Mouse (Mus musculus) MEL (cell line): ENCODE measurements around the gene Celsr1. TPM values are rescaled to one million over a fixed set of nuclear protein-coding genes. Genes with fewer than 3 reads are reported as not detected.

Experiments
- DNase-seq: peaks from one replicate; pipeline ENCODE4 v3.0.0; 2011; ENCODE audit warnings: low read depth, low spot score
- H3K27ac ChIP-seq: 2 replicates; pipeline ENCODE4 v1.5.1; 2012; ENCODE audit warnings: low read depth, mild to moderate bottlenecking, control low read depth, low read length, moderate library complexity; ENCODE audit not compliant: control insufficient read depth
- H3K27me3 ChIP-seq, 2 experiments: fragments of 150-350 bp in 1 of 2; sonication (generic) in 1 of 2; 2 replicates each; pipeline ENCODE4 v1.6.1; 2012; ENCODE audit warnings: low read length in 2 of 2, mild to moderate bottlenecking in 2 of 2, improper control_type of control experiment in 1 of 2, moderate library complexity in 1 of 2; ENCODE audit not compliant: insufficient read depth in 2 of 2, control insufficient read depth in 1 of 2
- H3K36me3 ChIP-seq, 2 experiments: 2 replicates each; pipeline ENCODE4 v1.6.1; 2012 to 2014; ENCODE audit warnings: low read length in 2 of 2, improper control_type of control experiment in 1 of 2, inconsistent platforms in 1 of 2, mild to moderate bottlenecking in 1 of 2; ENCODE audit not compliant: insufficient read depth in 2 of 2, control insufficient read depth in 1 of 2
- H3K4me1 ChIP-seq, 2 experiments: fragments of 150-350 bp in 1 of 2; sonication (generic) in 1 of 2; 2 replicates each; pipeline ENCODE4 v1.6.1; 2012; ENCODE audit warnings: low read length in 2 of 2, improper control_type of control experiment in 1 of 2, mild to moderate bottlenecking in 1 of 2; ENCODE audit not compliant: insufficient read depth in 2 of 2, control insufficient read depth in 1 of 2
- H3K4me3 ChIP-seq, 2 experiments: fragments of 150-350 bp in 1 of 2; sonication (generic) in 1 of 2; 2 replicates each; pipeline ENCODE4 v1.5.1; 2012; ENCODE audit warnings: low read depth in 2 of 2, low read length in 2 of 2, mild to moderate bottlenecking in 2 of 2, moderate library complexity in 2 of 2, control low read depth in 1 of 2, improper control_type of control experiment in 1 of 2; ENCODE audit not compliant: control insufficient read depth in 1 of 2, insufficient read depth in 1 of 2
- H3K79me2 ChIP-seq: 2 replicates; pipeline ENCODE4 v1.6.1; 2012; ENCODE audit warnings: mild to moderate bottlenecking, low read length, moderate library complexity; ENCODE audit not compliant: control insufficient read depth, poor library complexity, insufficient read depth
- H3K9ac ChIP-seq: 2 replicates; pipeline ENCODE4 v1.6.1; 2012; ENCODE audit warnings: low read depth, mild to moderate bottlenecking, control low read depth, low read length, moderate library complexity; ENCODE audit not compliant: control insufficient read depth, poor library complexity, severe bottlenecking
- H3K9me3 ChIP-seq: fragments of 150-350 bp; sonication (generic); replicated peaks from 2 replicates; pipeline ENCODE4 v1.6.1; 2012; ENCODE audit warnings: mild to moderate bottlenecking, low read length, improper control_type of control experiment, moderate library complexity; ENCODE audit not compliant: insufficient read depth
- BHLHE40 ChIP-seq: IDR thresholded peaks from 2 replicates; pipeline ENCODE4 v1.6.1; 2012; ENCODE audit warnings: low read depth, mild to moderate bottlenecking, inconsistent platforms, low read length, improper control_type of control experiment, borderline replicate concordance
- CHD1 ChIP-seq: IDR thresholded peaks from 2 replicates; pipeline ENCODE4 v1.6.1; 2012; ENCODE audit warnings: low read depth, mild to moderate bottlenecking, inconsistent platforms, low read length, improper control_type of control experiment
- CHD2 ChIP-seq: IDR thresholded peaks from 2 replicates; pipeline ENCODE4 v1.6.1; 2011; ENCODE audit warnings: low read length, improper control_type of control experiment
- CTCF ChIP-seq, 3 experiments: IDR thresholded peaks in 2 of 3; conservative IDR thresholded peaks in 1 of 3; 2 replicates each; pipeline ENCODE4 v1.5.1; 2011 to 2012; ENCODE audit warnings: low read length in 3 of 3, low read depth in 2 of 3, mild to moderate bottlenecking in 2 of 3, improper control_type of control experiment in 1 of 3, inconsistent platforms in 1 of 3, mixed read lengths in 1 of 3, moderate library complexity in 1 of 3; ENCODE audit not compliant: control insufficient read depth in 1 of 3, insufficient read depth in 1 of 3, poor library complexity in 1 of 3, severe bottlenecking in 1 of 3
- E2F4 ChIP-seq: IDR thresholded peaks from 2 replicates; pipeline ENCODE4 v1.6.1; 2011; ENCODE audit warnings: low read depth, low read length, improper control_type of control experiment, borderline replicate concordance
- ELF1 ChIP-seq: IDR thresholded peaks from 2 replicates; pipeline ENCODE4 v1.6.1; 2014; ENCODE audit warnings: low read depth, mild to moderate bottlenecking, inconsistent platforms, low read length, improper control_type of control experiment, moderate library complexity
- EP300 ChIP-seq, 2 experiments: IDR thresholded peaks; 2 replicates each; pipeline ENCODE4 v1.6.1; 2011; ENCODE audit warnings: improper control_type of control experiment in 2 of 2, low read length in 2 of 2, low read depth in 1 of 2, mild to moderate bottlenecking in 1 of 2
- ETS1 ChIP-seq: IDR thresholded peaks from 2 replicates; pipeline ENCODE4 v1.6.1; 2012; ENCODE audit warnings: low read depth, mild to moderate bottlenecking, inconsistent platforms, low read length, improper control_type of control experiment, moderate library complexity
- GABPA ChIP-seq: IDR thresholded peaks from 2 replicates; pipeline ENCODE4 v1.6.1; 2012; ENCODE audit warnings: low read depth, mild to moderate bottlenecking, inconsistent platforms, low read length, improper control_type of control experiment, moderate library complexity
- GATA1 ChIP-seq: IDR thresholded peaks from 2 replicates; pipeline ENCODE4 v1.6.1; 2011; ENCODE audit warnings: low read depth, low read length, improper control_type of control experiment
- JUND ChIP-seq: IDR thresholded peaks from 2 replicates; pipeline ENCODE4 v1.6.1; 2011; ENCODE audit warnings: low read depth, mild to moderate bottlenecking, improper control_type of control experiment, low read length
- MAFK ChIP-seq: IDR thresholded peaks from 2 replicates; pipeline ENCODE4 v1.6.1; 2011; ENCODE audit warnings: low read depth, mild to moderate bottlenecking, low read length, improper control_type of control experiment, borderline replicate concordance
- MAX ChIP-seq: IDR thresholded peaks from 2 replicates; pipeline ENCODE4 v1.6.1; 2011; ENCODE audit warnings: low read length, improper control_type of control experiment
- MAZ ChIP-seq: IDR thresholded peaks from 2 replicates; pipeline ENCODE4 v1.6.1; 2012; ENCODE audit warnings: low read depth, mild to moderate bottlenecking, inconsistent platforms, low read length, improper control_type of control experiment
- MEF2A ChIP-seq: IDR thresholded peaks from 2 replicates; pipeline ENCODE4 v1.6.1; 2014; ENCODE audit warnings: low read depth, mild to moderate bottlenecking, inconsistent platforms, low read length, improper control_type of control experiment; ENCODE audit not compliant: poor library complexity, insufficient replicate concordance, severe bottlenecking; ENCODE audit errors: extremely low read depth
- MXI1 ChIP-seq: IDR thresholded peaks from 2 replicates; pipeline ENCODE4 v1.6.1; 2011; ENCODE audit warnings: mild to moderate bottlenecking, low read depth, low read length, improper control_type of control experiment
- MYB ChIP-seq: IDR thresholded peaks from 2 replicates; pipeline ENCODE4 v1.6.1; 2011; ENCODE audit warnings: mild to moderate bottlenecking, low read depth, low read length, improper control_type of control experiment
- MYC ChIP-seq: IDR thresholded peaks from 2 replicates; pipeline ENCODE4 v1.6.1; 2011; ENCODE audit warnings: low read depth, mild to moderate bottlenecking, low read length, improper control_type of control experiment, moderate library complexity
- NELFE ChIP-seq: IDR thresholded peaks from 2 replicates; pipeline ENCODE4 v1.6.1; 2011; ENCODE audit warnings: low read depth, low read length, improper control_type of control experiment
- NRF1 ChIP-seq: IDR thresholded peaks from 2 replicates; pipeline ENCODE4 v1.6.1; 2014; ENCODE audit warnings: low read depth, mild to moderate bottlenecking, inconsistent platforms, low read length, improper control_type of control experiment, moderate library complexity; ENCODE audit not compliant: poor library complexity, insufficient read depth, severe bottlenecking
- POLR2AphosphoS5 ChIP-seq: IDR thresholded peaks from 2 replicates; pipeline ENCODE4 v1.6.1; 2012; ENCODE audit warnings: low read depth, borderline replicate concordance, mild to moderate bottlenecking, inconsistent platforms, low read length, moderate library complexity, mixed read lengths
- RAD21 ChIP-seq: IDR thresholded peaks from 2 replicates; pipeline ENCODE4 v1.6.1; 2011; ENCODE audit warnings: mild to moderate bottlenecking, low read depth, low read length, improper control_type of control experiment
- RCOR1 ChIP-seq: IDR thresholded peaks from 2 replicates; pipeline ENCODE4 v1.6.1; 2012; ENCODE audit warnings: low read depth, mild to moderate bottlenecking, inconsistent platforms, low read length, improper control_type of control experiment
- TAL1 ChIP-seq: IDR thresholded peaks from 2 replicates; pipeline ENCODE4 v1.6.1; 2012; ENCODE audit warnings: mild to moderate bottlenecking, inconsistent platforms, low read length, moderate library complexity, mixed read lengths
- TBP ChIP-seq: IDR thresholded peaks from 2 replicates; pipeline ENCODE4 v1.8.0; 2011; ENCODE audit warnings: low read depth, low read length, improper control_type of control experiment
- TCF12 ChIP-seq: IDR thresholded peaks from 2 replicates; pipeline ENCODE4 v1.6.1; 2014; ENCODE audit warnings: low read depth, mild to moderate bottlenecking, inconsistent platforms, low read length, improper control_type of control experiment, moderate library complexity
- UBTF ChIP-seq: IDR thresholded peaks from 2 replicates; pipeline ENCODE4 v1.6.1; 2012; ENCODE audit warnings: low read depth, mild to moderate bottlenecking, inconsistent platforms, low read length, improper control_type of control experiment, moderate library complexity, borderline replicate concordance; ENCODE audit not compliant: insufficient read depth
- USF2 ChIP-seq, 2 experiments: IDR thresholded peaks; 2 replicates each; pipeline ENCODE4 v1.6.1; 2011 to 2012; ENCODE audit warnings: improper control_type of control experiment in 2 of 2, low read length in 2 of 2, borderline replicate concordance in 1 of 2, inconsistent platforms in 1 of 2, low read depth in 1 of 2, mild to moderate bottlenecking in 1 of 2; ENCODE audit not compliant: insufficient read depth in 1 of 2
- ZC3H11A ChIP-seq: IDR thresholded peaks from 2 replicates; pipeline ENCODE4 v1.6.1; 2012; ENCODE audit warnings: low read depth, mild to moderate bottlenecking, inconsistent platforms, low read length, improper control_type of control experiment
- ZKSCAN1 ChIP-seq: IDR thresholded peaks from 2 replicates; pipeline ENCODE4 v1.6.1; 2012; ENCODE audit warnings: low read depth, mild to moderate bottlenecking, inconsistent platforms, low read length, improper control_type of control experiment, moderate library complexity
- ZMIZ1 ChIP-seq: IDR thresholded peaks from 2 replicates; pipeline ENCODE4 v1.6.1; 2012; ENCODE audit warnings: low read depth, mild to moderate bottlenecking, inconsistent platforms, low read length, improper control_type of control experiment, moderate library complexity
- polyA plus RNA-seq, 2 experiments: library from polyadenylated mRNA; stranded (reverse) in 1 of 2; unstranded in 1 of 2; fragments of >175 nt in 1 of 2; fragments of >200 nt in 1 of 2; gene quantifications; 2 replicates each; pipeline versions ENCODE4 v1.2.1 to v1.2.4; 2012; ENCODE audit warnings: low replicate concordance in 2 of 2, low read depth in 1 of 2; ENCODE audit not compliant: insufficient read length in 2 of 2, insufficient read depth in 1 of 2, missing spikeins in 1 of 2
- total RNA-seq: library from RNA; depleted of rRNA; stranded (reverse); fragments of 300-350 nt; gene quantifications from 2 replicates; pipeline ENCODE4 v1.2.3, GENCODE M21; 2012

The Celsr1 gene
- total and polyA plus RNA-seq, 3 experiments = 0.12 to 0.42 TPM; not detected in 1

- TF ChIP-seq ZMIZ1 = no peak
- no peak for TF ChIP-seq MEF2A
Observed at GRCm38 (mm10) chr15:86059835-86060380, 26.3 kb upstream of the Celsr1 start (continued).

- peaks cover 4 to 32% of the 10 kb centered on the region in 2 experiments for H3K4me1 ChIP-seq
- peak; percentile 89 for DNase-seq
- H3K27ac ChIP-seq = peak overlapping the region; percentile 94
- no peak for TF ChIP-seq ZC3H11A
- peak; percentile 13; the same call in 1 of the 2 replicates for TF ChIP-seq TCF12
- TF ChIP-seq MAZ = peak; percentile 89
- TF ChIP-seq ZMIZ1 = peak; percentile 89
- TF ChIP-seq RCOR1 = peak; percentile 44
- TF ChIP-seq POLR2AphosphoS5 = no peak
- TF ChIP-seq E2F4 = no peak
- peak; percentile 96 for TF ChIP-seq TBP
- no peak; the same call in 1 of the 2 replicates for TF ChIP-seq UBTF
- TF ChIP-seq CHD1 = 0 out of 2 replicates have a peak, but pooled peaks have one; percentile 10
- peak; percentile 48 for TF ChIP-seq TAL1
- TF ChIP-seq USF2 (IDR thresholded peaks at IDR 0.05; ENCODE audit: borderline replicate concordance in 1 of 2, insufficient read depth in 1 of 2, low read depth in 1 of 2, low read length in 2 of 2) = no peak
- TF ChIP-seq ZKSCAN1 = no peak
- no peak for TF ChIP-seq CHD2
- peak; percentile 81 for TF ChIP-seq NELFE
- TF ChIP-seq CTCF (IDR thresholded peaks at IDR 0.05 in 2 of 3, conservative IDR thresholded peaks at IDR 0.05 in 1 of 3; ENCODE audit: control insufficient read depth in 1 of 3, insufficient read depth in 1 of 3, low read depth in 2 of 3, low read length in 3 of 3, poor library complexity in 1 of 3, severe bottlenecking in 1 of 3) = no peak
- no peak for TF ChIP-seq MAX
- no peak for TF ChIP-seq BHLHE40
- TF ChIP-seq JUND = no peak
- TF ChIP-seq GABPA = no peak
- TF ChIP-seq NRF1 = no peak
- peak; percentile 31; the same call in 1 of the 2 replicates for TF ChIP-seq ETS1
- peak; percentile 36 for TF ChIP-seq MXI1
- TF ChIP-seq MYB = peak; percentile 63; the same call in 1 of the 2 replicates
- peak in 1 of 2 experiments; percentile 80; a peak in 2 of 4 replicates for TF ChIP-seq EP300 (IDR thresholded peaks at IDR 0.05; ENCODE audit: low read depth in 1 of 2, low read length in 2 of 2)
- no peak for TF ChIP-seq RAD21
- TF ChIP-seq GATA1 = peak; percentile 74; the same call in 1 of the 2 replicates
- TF ChIP-seq MYC = 0 out of 2 replicates have a peak, but pooled peaks have one; percentile 58
- TF ChIP-seq MAFK = no peak
- no peak for TF ChIP-seq ELF1
Observed at GRCm38 (mm10) chr15:86058931-86059834, 25.6 kb upstream of the Celsr1 start.

More at GRCm38 (mm10) chr15:86058931-86059834, 25.6 kb upstream of the Celsr1 start:
- peaks cover 0 to 22% of the 10 kb centered on the region in 2 experiments; a peak in 2 of 4 replicates for H3K36me3 ChIP-seq
- H3K27me3 ChIP-seq = no peaks in the 10 kb centered on the region
- H3K9me3 ChIP-seq = no peaks in the 10 kb centered on the region
- peak overlapping the region; percentile 93 for H3K9ac ChIP-seq
- peak overlapping the region; percentile 55 to 86 for H3K4me3 ChIP-seq
- peaks cover 50% of the 10 kb centered on the region for H3K79me2 ChIP-seq
